Mouse (Mus musculus): ENCODE results near the gene Dchs1.

Dchs1 gene

GRCm38 (mm10) chr7:105784556-105784955, 2.9 kb downstream of the Dchs1 start:
- CTCF ChIA-PET: no interaction called here

GRCm38 (mm10) chr7:105783861-105784260, 3.6 kb downstream of the Dchs1 start:
- CTCF ChIA-PET: no interaction called here

- CTCF ChIA-PET: no interaction called here
These were observed 8.7 kb downstream of the Dchs1 start for GRCm38 (mm10) chr7:105778553-105779265.

GRCm38 (mm10) chr7:105777797-105778552, 9.5 kb downstream of the Dchs1 start:
- CTCF ChIA-PET: interaction anchor here (0.6 kb wide), 1 partner anchor 132 kb away, joined by 3 read pairs; no protein-coding TSS in a partner anchor

- CTCF ChIA-PET: interaction anchor here (0.6 kb wide), 1 partner anchor 131 kb away, joined by 3 read pairs; no protein-coding TSS in a partner anchor
These were observed 10.1 kb downstream of the Dchs1 start for GRCm38 (mm10) chr7:105777316-105777715.

GRCm38 (mm10) chr7:105776026-105776425, 11.4 kb downstream of the Dchs1 start:
- CTCF ChIA-PET: no interaction called here

GRCm38 (mm10) chr7:105774661-105775060, 12.8 kb downstream of the Dchs1 start:
- CTCF ChIA-PET: no interaction called here

- CTCF ChIA-PET: no interaction called here
These were observed 14.4 kb downstream of the Dchs1 start for GRCm38 (mm10) chr7:105773041-105773440.

GRCm38 (mm10) chr7:105772331-105772730, 15.1 kb downstream of the Dchs1 start:
- CTCF ChIA-PET: no interaction called here

- CTCF ChIA-PET: no interaction called here
These were observed 17.5 kb downstream of the Dchs1 start for GRCm38 (mm10) chr7:105769959-105770358.

- CTCF ChIA-PET: no interaction called here
These were observed 19.7 kb downstream of the Dchs1 start for GRCm38 (mm10) chr7:105767729-105768165.

- CTCF ChIA-PET: no interaction called here
These were observed 23.1 kb downstream of the Dchs1 start for GRCm38 (mm10) chr7:105764331-105764730.

- CTCF ChIA-PET: no interaction called here
These were observed 24.8 kb downstream of the Dchs1 start for GRCm38 (mm10) chr7:105762517-105763270.

- CTCF ChIA-PET: no interaction called here
These were observed 25.5 kb downstream of the Dchs1 start for GRCm38 (mm10) chr7:105761813-105762484.

GRCm38 (mm10) chr7:105753281-105753680, 34.2 kb downstream of the Dchs1 start:
- CTCF ChIA-PET: no interaction called here

GRCm38 (mm10) chr7:105752716-105753115, 34.7 kb downstream of the Dchs1 start:
- CTCF ChIA-PET: interaction anchor here (0.6 to 1.1 kb wide), 2 partner anchors 9 to 13 kb away, joined by 3 to 7 read pairs; partner anchors contain the start of gene Taf10

GRCm38 (mm10) chr7:105751491-105752433, 35.7 kb downstream of the Dchs1 start, which contains the start of gene Tpp1:
Tpp1 (minus strand) TSS chr7:105752235.
- CTCF ChIA-PET: interaction anchor here (0.6 to 1.1 kb wide), 2 partner anchors 8 to 14 kb away, joined by 3 to 7 read pairs; partner anchors contain the start of gene Taf10

- CTCF ChIA-PET: no interaction called here
These were observed 39.7 kb downstream of the Dchs1 start for GRCm38 (mm10) chr7:105747776-105748175.

GRCm38 (mm10) chr7:105743926-105744590, 43.4 kb downstream of the Dchs1 start, which contains the start of gene Taf10:
Taf10 (minus strand) TSS chr7:105744361.
- CTCF ChIA-PET: interaction anchor here (1.1 kb wide), 1 partner anchor 8 kb away, joined by 3 read pairs; the partner anchor contains the start of gene Tpp1

Data from spleen, embryonic (tissue).